Mouse (Mus musculus) CH12.LX (cell line): ENCODE measurements around the gene Hexim2. TPM values are rescaled to one million over a fixed set of nuclear protein-coding genes. Genes with fewer than 3 reads are reported as not detected.

Experiments used
- DNase-seq: peaks from one replicate; pipeline ENCODE4 v3.0.0-alpha.2; 2013; ENCODE audit errors: extremely low read depth
- H3K27ac ChIP-seq: 2 replicates; pipeline ENCODE4 v1.5.1; 2012; ENCODE audit warnings: low read depth, mild to moderate bottlenecking, control low read depth, moderate library complexity; ENCODE audit not compliant: insufficient read depth
- H3K27me3 ChIP-seq: replicated peaks from 2 replicates; pipeline ENCODE3; 2012; ENCODE audit warnings: inconsistent platforms
- H3K36me3 ChIP-seq, 2 experiments: replicated peaks in 1 of 2; 2 replicates each; pipeline versions ENCODE3 to v1.6.1; 2012; ENCODE audit warnings: inconsistent platforms in 1 of 2, low read length in 1 of 2, mild to moderate bottlenecking in 1 of 2, mixed read lengths in 1 of 2, moderate library complexity in 1 of 2; ENCODE audit not compliant: control insufficient read depth in 1 of 2, insufficient read depth in 1 of 2
- H3K4me1 ChIP-seq, 2 experiments: 2 replicates each; pipeline ENCODE4 v1.6.1; 2012; ENCODE audit warnings: inconsistent platforms in 1 of 2, moderate library complexity in 1 of 2; ENCODE audit not compliant: insufficient read depth in 2 of 2, control insufficient read depth in 1 of 2
- H3K4me2 ChIP-seq: 2 replicates; pipeline ENCODE4 v1.6.1; 2012; ENCODE audit warnings: low read depth, mild to moderate bottlenecking, control low read depth; ENCODE audit not compliant: poor library complexity, insufficient read depth, severe bottlenecking
- H3K4me3 ChIP-seq, 3 experiments: fragments of 150-350 bp in 1 of 3; sonication (generic) in 1 of 3; replicated peaks in 1 of 3; 2 replicates each; pipeline versions ENCODE3 to v1.5.1; 2011 to 2012; ENCODE audit warnings: low read depth in 2 of 3, low read length in 2 of 3, mild to moderate bottlenecking in 2 of 3, moderate library complexity in 2 of 3, control low read depth in 1 of 3, improper control_type of control experiment in 1 of 3, inconsistent platforms in 1 of 3, mixed read lengths in 1 of 3; ENCODE audit not compliant: poor library complexity in 1 of 3
- H3K79me2 ChIP-seq: replicated peaks from 2 replicates; pipeline ENCODE4 v1.6.1; 2012; ENCODE audit warnings: mild to moderate bottlenecking, moderate library complexity; ENCODE audit not compliant: control insufficient read depth, poor library complexity, insufficient read depth, severe bottlenecking; ENCODE audit errors: extremely low read depth
- H3K9ac ChIP-seq: 2 replicates; pipeline ENCODE4 v1.6.1; 2012; ENCODE audit warnings: low read depth, mild to moderate bottlenecking, control low read depth, moderate library complexity; ENCODE audit not compliant: insufficient read depth
- H3K9me3 ChIP-seq: replicated peaks from 2 replicates; pipeline ENCODE3; 2012; ENCODE audit warnings: low read length, inconsistent platforms, mixed read lengths
- BHLHE40 ChIP-seq: IDR thresholded peaks from 2 replicates; pipeline ENCODE4 v1.6.1; 2011; ENCODE audit warnings: mild to moderate bottlenecking, low read depth, low read length, improper control_type of control experiment
- CHD1 ChIP-seq: IDR thresholded peaks from 2 replicates; pipeline ENCODE4 v1.6.1; 2012; ENCODE audit warnings: low read depth, low read length, improper control_type of control experiment, inconsistent platforms
- CTCF ChIP-seq, 2 experiments: IDR thresholded peaks in 1 of 2; conservative IDR thresholded peaks in 1 of 2; 2 replicates each; pipeline ENCODE4 v1.5.1; 2011 to 2012; ENCODE audit warnings: low read depth in 2 of 2, low read length in 2 of 2, improper control_type of control experiment in 1 of 2, inconsistent platforms in 1 of 2, mild to moderate bottlenecking in 1 of 2, moderate library complexity in 1 of 2
- E2F4 ChIP-seq: IDR thresholded peaks from 2 replicates; pipeline ENCODE4 v1.6.1; 2011; ENCODE audit warnings: low read depth, low read length, improper control_type of control experiment; ENCODE audit not compliant: insufficient replicate concordance
- ELF1 ChIP-seq: IDR thresholded peaks from 2 replicates; pipeline ENCODE4 v1.6.1; 2014; ENCODE audit warnings: low read depth, mild to moderate bottlenecking, inconsistent platforms, low read length, improper control_type of control experiment
- ETS1 ChIP-seq: conservative IDR thresholded peaks from 2 replicates; pipeline ENCODE4 v1.6.1; 2012; ENCODE audit warnings: low read depth, mild to moderate bottlenecking, inconsistent platforms, low read length, improper control_type of control experiment, moderate library complexity
- GABPA ChIP-seq: IDR thresholded peaks from 2 replicates; pipeline ENCODE4 v1.6.1; 2012; ENCODE audit warnings: low read depth, low read length, improper control_type of control experiment, inconsistent platforms; ENCODE audit not compliant: insufficient replicate concordance
- HCFC1 ChIP-seq: IDR thresholded peaks from 2 replicates; pipeline ENCODE4 v1.6.1; 2012; ENCODE audit warnings: low read depth, mild to moderate bottlenecking, inconsistent platforms, low read length, improper control_type of control experiment
- IRF4 ChIP-seq: IDR thresholded peaks from 2 replicates; pipeline ENCODE4 v1.6.1; 2014; ENCODE audit warnings: low read depth, mild to moderate bottlenecking, inconsistent platforms, low read length, improper control_type of control experiment
- JUND ChIP-seq: conservative IDR thresholded peaks from 2 replicates; pipeline ENCODE4 v1.6.1; 2011; ENCODE audit warnings: low read depth, low read length, improper control_type of control experiment
- KAT2A ChIP-seq: IDR thresholded peaks from 2 replicates; pipeline ENCODE4 v1.6.1; 2012; ENCODE audit warnings: low read length, improper control_type of control experiment, inconsistent platforms; ENCODE audit not compliant: insufficient replicate concordance
- MAFK ChIP-seq: IDR thresholded peaks from 2 replicates; pipeline ENCODE4 v1.6.1; 2011; ENCODE audit warnings: low read length, improper control_type of control experiment; ENCODE audit not compliant: insufficient replicate concordance
- MAX ChIP-seq: IDR thresholded peaks from 2 replicates; pipeline ENCODE4 v1.6.1; 2011; ENCODE audit warnings: low read length, improper control_type of control experiment
- MAZ ChIP-seq: IDR thresholded peaks from 2 replicates; pipeline ENCODE4 v1.6.1; 2012; ENCODE audit warnings: low read depth, mild to moderate bottlenecking, inconsistent platforms, low read length, improper control_type of control experiment, moderate library complexity
- MXI1 ChIP-seq: IDR thresholded peaks from 2 replicates; pipeline ENCODE4 v1.6.1; 2011; ENCODE audit warnings: mild to moderate bottlenecking, low read depth, low read length, improper control_type of control experiment
- MYC ChIP-seq: IDR thresholded peaks from 2 replicates; pipeline ENCODE4 v1.6.1; 2011; ENCODE audit warnings: low read depth, mild to moderate bottlenecking, improper control_type of control experiment, low read length
- NELFE ChIP-seq: IDR thresholded peaks from 2 replicates; pipeline ENCODE4 v1.6.1; 2011; ENCODE audit warnings: low read depth, low read length, improper control_type of control experiment
- NRF1 ChIP-seq: IDR thresholded peaks from 2 replicates; pipeline ENCODE4 v1.6.1; 2014; ENCODE audit warnings: low read depth, mild to moderate bottlenecking, inconsistent platforms, low read length, improper control_type of control experiment, moderate library complexity
- PAX5 ChIP-seq: IDR thresholded peaks from 2 replicates; pipeline ENCODE4 v1.6.1; 2012; ENCODE audit warnings: low read length, inconsistent platforms, mixed read lengths
- RAD21 ChIP-seq: IDR thresholded peaks from 2 replicates; pipeline ENCODE4 v1.6.1; 2011; ENCODE audit warnings: low read depth, mild to moderate bottlenecking, low read length, improper control_type of control experiment, moderate library complexity
- RCOR1 ChIP-seq: conservative IDR thresholded peaks from 2 replicates; pipeline ENCODE4 v1.6.1; 2012; ENCODE audit warnings: low read depth, mild to moderate bottlenecking, inconsistent platforms, low read length, improper control_type of control experiment
- SIN3A ChIP-seq: IDR thresholded peaks from 2 replicates; pipeline ENCODE4 v1.6.1; 2012; ENCODE audit warnings: low read length, improper control_type of control experiment, inconsistent platforms
- SMC3 ChIP-seq: IDR thresholded peaks from 2 replicates; pipeline ENCODE4 v1.6.1; 2011; ENCODE audit warnings: low read depth, low read length, improper control_type of control experiment
- TCF12 ChIP-seq: IDR thresholded peaks from 2 replicates; pipeline ENCODE4 v1.6.1; 2014; ENCODE audit warnings: low read depth, mild to moderate bottlenecking, inconsistent platforms, low read length, improper control_type of control experiment
- UBTF ChIP-seq: IDR thresholded peaks from 2 replicates; pipeline ENCODE4 v1.6.1; 2012; ENCODE audit warnings: low read depth, mild to moderate bottlenecking, inconsistent platforms, low read length, improper control_type of control experiment, moderate library complexity
- USF2 ChIP-seq: conservative IDR thresholded peaks from 2 replicates; pipeline ENCODE4 v1.6.1; 2011; ENCODE audit warnings: low read depth, low read length, improper control_type of control experiment
- ZKSCAN1 ChIP-seq: IDR thresholded peaks from 2 replicates; pipeline ENCODE4 v1.6.1; 2012; ENCODE audit warnings: low read depth, inconsistent platforms, low read length, improper control_type of control experiment, borderline replicate concordance
- ZMIZ1 ChIP-seq: IDR thresholded peaks from 2 replicates; pipeline ENCODE4 v1.6.1; 2012; ENCODE audit warnings: low read depth, mild to moderate bottlenecking, inconsistent platforms, low read length, improper control_type of control experiment
- ZNF384 ChIP-seq: IDR thresholded peaks from 2 replicates; pipeline ENCODE4 v1.6.1; 2012; ENCODE audit warnings: low read depth, low read length, improper control_type of control experiment, inconsistent platforms
- dilution Hi-C: fragments of 300-500 bp; cut with MboI; formaldehyde crosslinking; loops from 2 replicates; pipeline ENCODE4 v1.14.3; 2020; ENCODE audit warnings: low sequenced_read_pairs; ENCODE audit not compliant: extremely low pct_unique_long_range_greater_than_20kb, extremely low pct_ligation_motif_present
- in situ Hi-C: fragments of 300-500 bp; cut with MboI; formaldehyde crosslinking; loops from 3 replicates; pipeline ENCODE4 v1.14.3; 2019; ENCODE audit warnings: low sequenced_read_pairs, low pct_ligation_motif_present, low pct_unique_long_range_greater_than_20kb, mixed read lengths
- polyA plus RNA-seq: library from polyadenylated mRNA; unstranded; fragments of >175 nt; gene quantifications from 2 replicates; pipeline ENCODE4 v1.2.1, GENCODE M21; 2012; ENCODE audit warnings: low read depth; ENCODE audit not compliant: insufficient read length
- total RNA-seq, 2 experiments: library from RNA; depleted of rRNA; stranded (reverse); fragments of 300-350 nt in 1 of 2; fragments of >200 nt in 1 of 2; gene quantifications; 2 replicates each; pipeline ENCODE4 v1.2.3; 2012 to 2014

Hexim2 gene
- total and polyA plus RNA-seq, 3 experiments = 27.0 to 33.3 (median 28.8) TPM

DNA sequence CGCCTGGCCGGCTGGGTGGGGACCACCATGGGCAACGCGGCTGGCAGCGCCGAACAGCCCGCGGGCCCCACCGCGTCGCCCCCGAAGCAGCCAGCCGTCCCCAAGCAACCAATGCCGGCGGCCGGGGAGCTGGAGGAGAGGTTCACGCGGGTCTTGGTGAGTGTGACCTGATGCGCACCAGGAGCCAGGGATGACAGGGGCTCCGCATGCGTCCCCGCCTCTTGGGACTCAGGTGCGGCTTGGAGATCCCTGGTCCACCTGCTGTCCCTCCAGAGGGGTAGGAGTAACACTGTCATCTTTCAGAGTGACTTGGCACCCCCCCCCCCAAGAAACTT, 39.0 kb downstream of the Hexim2 start:
- H3K9ac ChIP-seq = peak overlapping the region; percentile 58
- no peaks in the 10 kb centered on the region for H3K27me3 ChIP-seq
- TF ChIP-seq SIN3A (0 out of 2 replicates have a peak, but pooled peaks have one; percentile 10), UBTF (peak; percentile 21; the same call in 1 of the 2 replicates), KAT2A (no peak), MXI1 (peak; percentile 44; the same call in 1 of the 2 replicates), ZNF384 (no peak)
- peak overlapping the region; percentile 69 to 79 (median 78) for H3K4me3 ChIP-seq
- H3K36me3 ChIP-seq = no peaks in the 10 kb centered on the region
- peak overlapping the region; percentile 93; the same call in 1 of the 2 replicates for H3K4me2 ChIP-seq
- H3K9me3 ChIP-seq = peaks cover 2% of the 10 kb centered on the region
- H3K27ac ChIP-seq = peak overlapping the region; percentile 30; the same call in 1 of the 2 replicates
- DNase-seq = peak; percentile 44
- in situ Hi-C loops (loop anchor here (5.0 to 25.0 kb wide), 3 partner anchors 101 to 391 kb away; no protein-coding TSS in a partner anchor), dilution Hi-C loops (no loop called here)
- H3K4me1 ChIP-seq = peaks cover 11 to 67% of the 10 kb centered on the region in 2 experiments
- H3K79me2 ChIP-seq = peaks cover 33% of the 10 kb centered on the region

DNA sequence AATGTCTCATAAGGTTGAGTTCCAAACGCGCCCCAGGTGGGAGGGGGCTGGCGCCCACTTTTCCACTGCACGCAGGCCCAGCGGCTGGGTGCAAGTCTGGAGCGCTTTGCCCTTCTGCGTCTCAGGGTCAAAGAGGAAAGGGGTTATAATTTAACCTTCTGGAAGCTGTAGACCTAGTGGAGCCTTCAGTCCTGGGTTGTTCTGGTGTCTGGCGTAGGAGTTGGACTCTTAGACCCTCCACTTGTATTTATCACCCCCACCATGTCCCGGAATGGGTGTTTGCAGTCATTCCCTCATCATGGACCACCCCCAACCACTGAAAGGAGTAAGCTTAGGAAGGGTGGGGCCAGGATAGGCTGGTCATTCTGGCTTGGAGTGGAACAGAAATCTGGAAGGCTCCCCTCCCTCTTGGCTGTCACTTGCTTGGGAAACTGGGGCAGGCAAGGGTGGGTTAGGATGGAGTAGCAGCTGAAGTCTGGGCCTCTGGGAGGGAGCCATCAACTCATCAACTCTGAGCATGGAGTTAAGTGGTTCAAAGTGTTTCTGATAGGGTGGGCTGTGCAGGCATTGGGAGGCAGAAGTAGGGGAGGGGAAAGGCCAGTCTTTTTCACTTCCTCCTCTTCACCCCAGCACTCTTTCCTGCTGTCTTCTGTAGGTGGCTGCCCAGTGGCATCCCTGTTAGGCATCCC, 39.6 kb downstream of the Hexim2 start:
- peaks cover 39% of the 10 kb centered on the region for H3K79me2 ChIP-seq
- H3K27me3 ChIP-seq = no peaks in the 10 kb centered on the region
- peaks cover 15 to 73% of the 10 kb centered on the region in 2 experiments for H3K4me1 ChIP-seq
- H3K4me2 ChIP-seq = peak overlapping the region; percentile 93
- H3K27ac ChIP-seq = peak overlapping the region; percentile 99
- peak; percentile 67 for DNase-seq
- H3K4me3 ChIP-seq = peak overlapping the region; percentile 69 to 79 (median 78)
- no peaks in the 10 kb centered on the region for H3K36me3 ChIP-seq
- H3K9ac ChIP-seq = peak overlapping the region; percentile 58
- H3K9me3 ChIP-seq = no peaks in the 10 kb centered on the region
- dilution Hi-C loops = no loop called here
- in situ Hi-C loops = loop anchor here (5.0 to 25.0 kb wide), 3 partner anchors 100 to 390 kb away; no protein-coding TSS in a partner anchor
- TF ChIP-seq ELF1 (peak; percentile 67; the same call in 1 of the 2 replicates), SIN3A (peak; percentile 85), NELFE (peak; percentile 19; the same call in 1 of the 2 replicates), RAD21 (no peak; the same call in 1 of the 2 replicates), E2F4 (no peak), RCOR1 (peak; percentile 84), NRF1 (peak; percentile 31; the same call in 1 of the 2 replicates), JUND (no peak), BHLHE40 (peak; percentile 49; the same call in 1 of the 2 replicates), PAX5 (no peak), CTCF (conservative IDR thresholded peaks at IDR 0.05 in 1 of 2, IDR thresholded peaks at IDR 0.05 in 1 of 2; ENCODE audit: low read depth in 2 of 2, low read length in 2 of 2) (no peak), SMC3 (no peak; the same call in 1 of the 2 replicates), TCF12 (peak; percentile 71), HCFC1 (0 out of 2 replicates have a peak, but pooled peaks have one; percentile 20), ZMIZ1 (peak; percentile 65; the same call in 1 of the 2 replicates), USF2 (no peak), GABPA (no peak), ETS1 (0 out of 2 replicates have a peak, but pooled peaks have one; percentile 24), ZKSCAN1 (no peak), MAFK (no peak; the same call in 1 of the 2 replicates), ZNF384 (no peak), CHD1 (no peak), MAX (peak; percentile 46; the same call in 1 of the 2 replicates), MYC (peak; percentile 61; the same call in 1 of the 2 replicates), UBTF (no peak), MAZ (peak; percentile 4; the same call in 1 of the 2 replicates), IRF4 (peak; percentile 95)
